Mouse (Mus musculus) small intestine, adult 10 weeks (tissue): ENCODE measurements around the gene Zfp706. TPM values are rescaled to one million over a fixed set of nuclear protein-coding genes. Genes with fewer than 3 reads are reported as not detected.

ENCODE experiments used
- polyA plus RNA-seq: library from polyadenylated mRNA; stranded (reverse); fragments of 350-450 nt; fragmentation: Illumina TruSeq; extraction: RNeasy Lipid Tissue Mini Kit (QIAGEN cat#74804); gene quantifications from one replicate; pipeline ENCODE4 v1.2.3, GENCODE M21; 2014; ENCODE audit warnings: low replicate concordance

The Zfp706 gene
- polyA plus RNA-seq: 254 TPM

DNA sequence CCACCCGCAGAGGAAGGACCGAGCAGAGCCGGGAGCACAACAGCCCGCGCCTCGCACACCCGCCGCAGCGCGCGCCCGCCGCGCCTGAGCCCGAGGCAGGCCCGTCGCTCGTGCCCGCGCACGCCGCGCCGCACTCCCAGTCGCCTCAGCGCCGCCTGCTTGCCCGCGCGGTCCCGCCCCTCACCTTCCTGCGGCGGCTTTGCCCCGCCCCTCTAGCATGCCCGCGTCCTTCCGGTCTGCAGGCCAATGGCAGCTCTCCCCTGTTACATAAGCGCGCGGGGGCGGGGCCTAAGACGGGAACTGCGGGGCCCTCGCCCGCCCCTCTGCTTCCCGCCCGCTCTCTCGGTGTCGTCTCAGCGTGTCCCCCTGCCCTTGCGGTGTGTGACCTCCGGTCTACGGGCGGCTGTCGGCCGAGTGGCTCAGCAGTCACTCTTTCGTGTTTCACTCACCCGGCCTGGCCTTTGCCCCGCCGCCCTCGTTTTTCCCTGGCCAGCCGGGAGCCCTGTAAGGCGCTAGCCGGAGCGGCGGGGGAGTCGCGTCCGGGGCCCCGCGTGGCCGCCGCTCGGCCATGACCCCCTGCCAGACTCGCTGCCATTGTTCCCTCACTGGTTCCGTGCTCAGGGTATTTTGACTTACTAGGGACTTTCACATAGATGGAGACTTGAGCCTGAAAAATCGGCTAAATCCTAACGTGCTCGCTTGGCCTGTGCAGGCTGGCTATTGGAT, at the start of gene Zfp706:
Gene Zfp706, minus strand, starts transcription at position 541 of the 726 bp plus-strand sequence.

